Mouse (Mus musculus): Measurements from ENCODE around the gene Evi2b.
A peak's percentile ranks its signal among the peaks of the same experiment; 100 is the strongest.

Gene Evi2b

DNA sequence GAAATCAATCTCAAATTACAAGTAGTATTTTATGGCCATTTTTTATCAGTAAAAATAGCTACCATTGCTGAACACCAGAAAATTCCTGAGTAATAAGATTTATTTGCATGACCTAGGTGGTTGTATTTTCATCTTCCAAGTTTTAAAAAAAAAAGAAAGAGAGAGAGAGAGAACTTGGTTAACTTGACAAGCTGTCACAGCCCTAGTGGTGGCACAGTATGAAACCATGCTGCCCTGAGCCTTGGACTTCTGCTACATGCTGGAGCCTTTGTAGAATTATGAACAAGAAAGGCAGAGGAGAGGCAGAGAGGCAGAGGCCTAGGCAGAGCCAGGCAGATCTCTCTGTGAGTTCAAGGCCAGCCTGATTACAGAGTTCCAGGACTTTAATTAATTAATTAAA lies 1.6 kb downstream of the Evi2b start:
- no peak for DNase-seq (ENCODE audit: low spot score)

DNA sequence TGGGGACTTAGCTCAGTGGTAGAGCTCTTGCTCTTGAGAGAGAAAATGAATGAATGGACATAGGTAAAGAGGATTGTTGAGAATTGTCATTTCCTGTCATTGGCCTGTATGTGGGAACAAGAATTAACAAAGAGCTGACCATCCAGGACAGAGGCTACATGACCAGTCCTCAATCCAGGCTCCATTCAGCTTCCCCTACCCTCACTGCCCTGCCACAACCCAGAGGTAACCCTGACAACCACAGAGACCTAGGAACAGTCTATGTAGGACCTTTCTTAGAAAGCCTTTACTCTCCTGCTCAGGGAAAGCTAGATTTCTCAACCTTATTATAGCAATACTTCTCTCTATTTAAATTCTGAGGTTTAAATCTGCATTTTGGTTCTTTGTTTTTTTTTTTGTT lies 2.8 kb downstream of the Evi2b start:
- DNase-seq (ENCODE audit: low spot score), result no peak

DNA sequence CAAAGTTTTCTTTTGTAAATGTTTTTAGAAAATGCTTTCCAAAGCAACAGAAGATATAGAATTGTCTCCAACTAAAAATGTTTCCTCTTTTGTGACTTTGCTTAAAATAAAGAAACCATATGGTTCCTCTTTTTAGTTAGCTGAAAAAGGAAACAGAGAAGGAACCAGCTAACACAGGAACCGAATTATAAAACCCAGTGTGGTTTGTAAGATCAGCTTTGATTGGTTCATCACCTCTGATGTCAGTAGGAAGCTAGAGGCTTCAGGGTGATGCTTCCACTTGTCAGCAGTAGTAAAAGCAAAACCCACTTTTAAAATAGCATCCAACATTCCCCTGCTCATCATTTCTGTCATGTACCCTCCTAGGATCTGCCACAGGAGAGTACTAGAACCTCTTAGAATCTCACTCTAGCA lies 3.7 kb downstream of the Evi2b start:
- DNase-seq (ENCODE audit: low spot score), result peak; percentile 8

DNA sequence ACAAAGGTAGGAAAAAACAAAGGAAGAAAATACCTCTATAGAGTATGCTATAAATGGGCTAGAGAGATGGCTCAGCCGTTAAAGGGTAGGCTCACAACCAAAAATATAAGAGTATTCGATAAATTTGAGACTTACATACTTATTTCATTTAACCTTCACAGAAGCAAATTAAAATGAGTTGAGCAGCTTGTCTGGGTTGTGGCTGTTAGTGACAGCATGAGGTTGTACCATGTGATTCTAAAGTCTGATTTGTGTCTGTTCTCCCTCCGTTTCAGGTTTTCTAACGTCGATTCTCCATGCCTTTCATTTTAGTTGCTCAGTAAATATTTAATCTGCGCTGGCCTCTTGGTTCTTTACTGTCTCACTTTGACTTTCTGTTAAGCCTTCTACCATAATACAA lies 4.3 kb downstream of the Evi2b start:
- DNase-seq (ENCODE audit: low spot score), result no peak

DNA sequence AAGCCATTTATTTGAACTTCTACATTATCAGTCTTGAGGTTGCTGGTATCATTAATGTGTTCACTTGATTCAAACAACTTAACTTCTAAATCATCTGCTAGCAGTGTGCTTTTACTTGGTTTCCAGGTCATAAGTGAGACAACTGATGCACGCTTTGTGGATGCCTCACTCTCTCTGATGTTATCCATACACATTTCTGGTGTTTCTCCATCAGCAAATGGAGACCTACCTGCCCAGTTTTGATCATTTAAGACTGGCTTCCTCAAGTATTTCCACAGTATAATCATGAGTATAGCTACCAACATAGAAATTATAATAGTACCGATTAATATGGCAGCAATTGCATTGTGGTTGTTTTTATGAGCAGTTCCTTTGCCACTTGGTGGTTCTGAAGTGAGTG lies 7.8 kb downstream of the Evi2b start:
- no peak for DNase-seq (ENCODE audit: low spot score)

DNA sequence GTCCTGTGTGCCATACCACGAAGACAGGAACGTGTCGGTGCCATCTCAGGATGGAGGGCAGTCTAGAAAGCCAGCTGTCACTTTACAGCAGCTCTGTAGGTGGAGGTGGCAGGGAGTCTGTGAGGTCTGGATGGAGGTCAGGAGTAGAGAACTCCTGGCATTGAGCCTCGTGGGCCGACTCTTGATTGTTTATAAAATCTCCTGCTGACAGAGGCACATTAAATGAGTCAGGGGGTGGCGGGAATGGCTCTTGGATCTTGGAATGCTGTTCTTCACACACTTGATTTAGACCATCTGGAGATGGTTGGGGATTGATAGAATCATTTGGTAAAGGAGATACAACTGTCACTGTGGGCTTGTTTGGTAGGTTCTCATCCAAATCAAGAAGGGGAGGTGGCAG lies 8.2 kb downstream of the Evi2b start:
- DNase-seq (ENCODE audit: low spot score), result no peak

DNA sequence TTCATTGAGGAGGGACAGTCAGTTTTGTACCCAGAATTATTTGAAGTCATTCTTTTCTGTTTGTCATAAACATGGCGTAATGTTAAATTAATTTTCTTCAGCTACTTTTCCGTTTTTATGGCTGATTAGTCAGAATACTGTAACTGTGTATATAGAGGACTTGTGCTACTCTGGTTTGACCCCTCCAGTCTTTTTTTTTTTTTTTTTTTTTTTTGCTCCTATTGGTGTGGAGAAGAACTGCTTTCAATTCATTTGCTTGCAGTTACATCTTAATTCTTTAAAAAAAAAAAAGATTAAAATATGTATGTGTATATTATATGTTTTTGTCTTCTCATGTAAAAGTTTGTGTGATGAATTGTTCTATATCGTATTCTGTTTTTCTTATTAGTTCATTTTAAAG lies 11.6 kb downstream of the Evi2b start:
- DNase-seq (ENCODE audit: low spot score), result no peak

DNA sequence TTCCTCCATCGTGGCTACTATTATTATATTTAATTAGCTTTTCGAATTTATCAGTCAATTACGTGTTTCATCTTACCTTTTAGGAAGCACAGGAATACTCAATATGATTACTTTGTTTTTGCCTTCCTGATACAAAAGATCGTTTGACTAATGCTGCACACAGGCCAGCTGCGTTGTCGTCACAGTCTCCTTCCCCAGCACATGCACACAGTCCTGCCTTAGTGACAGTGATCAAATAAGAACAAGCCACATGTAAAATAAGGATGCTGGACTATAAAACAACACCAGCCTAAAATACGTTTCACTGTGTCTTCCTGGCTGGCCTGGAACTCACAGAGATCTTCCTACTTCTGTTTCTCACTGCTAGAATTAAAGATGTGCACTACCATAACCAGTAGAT lies 19.1 kb downstream of the Evi2b start:
- DNase-seq (ENCODE audit: low spot score), result no peak

DNA sequence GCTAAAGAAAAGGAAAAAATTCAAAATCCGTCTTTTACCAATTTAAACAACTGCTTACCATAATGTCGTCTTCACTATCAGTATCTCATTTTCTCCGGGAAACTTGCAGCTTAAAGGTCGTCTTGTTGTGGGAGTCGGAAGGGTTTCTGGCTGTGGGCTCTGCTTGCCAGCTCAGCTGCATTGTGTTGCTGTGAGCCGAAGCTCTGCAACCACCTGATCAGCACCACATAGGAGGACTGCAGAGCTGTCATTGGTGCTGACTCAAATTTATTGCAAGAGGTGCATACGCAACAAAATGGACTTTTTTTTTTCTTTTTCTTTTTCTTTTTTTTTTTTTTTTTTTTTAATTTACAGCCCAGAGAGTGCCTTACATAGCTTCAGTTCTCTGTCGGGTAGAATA lies 19.7 kb downstream of the Evi2b start, which contains the start of gene Omg:
Gene Omg (minus strand): TSS at position 240 of the 400 bp plus-strand sequence.
- no peak for DNase-seq (ENCODE audit: low spot score)

DNA sequence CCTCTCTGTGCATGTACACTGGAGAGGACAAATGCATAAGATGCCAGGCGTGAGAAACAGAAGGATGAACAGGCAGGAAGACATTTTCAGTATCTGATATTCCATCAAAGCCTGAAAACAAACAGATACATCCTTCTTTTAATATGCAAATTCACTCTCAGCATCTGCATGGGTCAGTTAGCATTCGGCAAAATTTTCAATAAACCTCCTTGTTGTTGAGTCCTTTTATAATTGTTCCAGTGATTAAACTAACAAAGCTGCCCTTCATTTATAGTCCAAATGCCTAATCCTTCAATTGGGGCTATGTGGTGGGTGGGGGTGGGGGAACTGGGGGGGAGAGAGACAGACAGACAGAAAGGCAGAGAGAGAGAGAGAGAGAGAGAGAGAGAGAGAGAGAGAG lies 20.6 kb downstream of the Evi2b start:
- DNase-seq (ENCODE audit: low spot score), result no peak

DNA sequence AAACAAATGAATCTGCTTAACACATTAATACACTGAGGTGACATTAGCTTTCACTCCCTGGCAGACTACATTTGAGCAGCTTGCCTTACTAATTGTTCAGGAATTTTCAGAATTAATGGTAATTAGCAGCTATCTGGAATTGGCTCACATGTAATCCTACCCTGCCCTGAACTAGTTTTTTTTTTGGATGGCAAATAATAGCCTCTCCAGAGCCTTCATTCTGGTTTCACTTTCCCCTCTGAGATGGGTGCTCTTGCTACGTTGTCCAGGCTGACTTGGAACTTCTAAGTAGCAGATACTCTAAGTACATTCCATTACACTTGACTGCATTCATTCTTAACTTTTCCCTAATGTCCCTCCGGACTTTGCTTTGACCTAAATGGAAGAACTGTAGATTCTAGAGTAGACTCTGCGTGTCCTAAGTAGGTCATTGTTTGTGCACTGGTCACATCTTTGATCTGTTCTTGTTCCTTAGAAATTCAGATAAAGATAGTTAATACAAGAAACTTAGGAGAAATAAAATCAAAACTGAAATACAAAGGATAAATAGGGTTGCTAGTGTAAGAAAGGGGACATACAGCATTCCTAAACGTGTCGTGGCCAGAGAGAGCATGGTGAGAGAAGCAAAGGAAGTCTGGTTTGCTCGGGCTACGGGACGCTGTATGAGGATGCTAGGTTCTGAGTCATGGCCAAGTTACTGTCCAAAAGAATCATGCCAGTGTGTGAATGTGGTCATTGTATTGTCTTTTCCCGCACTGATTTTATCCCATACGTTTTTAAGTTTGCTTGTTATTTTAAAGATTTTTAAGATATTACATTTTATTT lies 28.4 kb downstream of the Evi2b start:
- DNase-seq (ENCODE audit: low spot score), result no peak

DNA sequence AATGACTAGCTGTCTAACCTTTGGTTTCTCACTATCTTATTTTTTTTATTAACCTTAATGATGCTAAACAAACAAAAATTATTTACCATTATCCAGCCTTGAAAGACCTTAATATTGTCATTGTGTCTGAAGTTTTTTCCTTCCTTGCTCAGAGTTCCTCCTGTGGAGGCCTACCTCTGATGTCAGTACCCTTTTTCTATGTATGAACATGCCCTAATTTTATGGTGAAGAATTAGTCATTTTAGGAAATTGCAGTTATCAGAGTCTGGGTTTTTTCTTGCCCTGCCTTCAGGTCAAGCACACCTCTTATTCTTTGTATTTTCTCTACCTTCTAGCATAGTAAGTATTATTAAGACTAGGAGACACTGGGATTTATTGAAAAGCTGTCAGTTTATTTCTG lies 38.8 kb downstream of the Evi2b start:
- no peak for DNase-seq (ENCODE audit: low spot score)

DNA sequence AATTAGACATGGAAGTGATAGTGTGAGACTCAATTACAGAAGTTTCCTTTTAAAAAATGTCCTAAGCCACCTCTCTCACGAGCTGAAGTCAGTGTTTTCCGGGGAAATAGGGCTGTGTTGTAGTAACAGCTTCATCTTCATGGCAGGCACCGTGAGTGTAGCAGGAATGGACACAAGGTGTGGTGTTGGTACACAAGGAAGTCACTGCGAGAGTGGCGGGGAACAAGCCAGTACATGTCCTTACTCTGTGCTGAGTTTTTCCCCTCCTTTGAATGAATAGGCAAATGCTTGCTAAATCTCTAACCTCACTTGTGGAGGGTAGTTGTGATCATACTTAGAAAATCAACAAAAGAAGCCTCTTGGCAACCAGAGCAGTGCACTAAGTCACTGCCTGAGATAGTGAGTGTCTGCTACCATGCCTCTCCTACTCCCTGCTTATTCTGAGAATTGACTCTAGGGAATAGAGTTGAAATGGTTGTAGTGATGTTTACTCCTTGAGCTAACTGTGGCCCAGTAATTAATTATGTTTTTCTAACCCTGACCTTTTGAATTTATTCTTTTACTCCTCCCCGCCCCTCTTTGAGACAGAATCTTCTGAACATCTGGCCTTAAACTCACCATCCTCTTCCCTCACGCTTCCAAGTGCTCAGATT lies 39.6 kb downstream of the Evi2b start:
- no peak for DNase-seq (ENCODE audit: low spot score)

DNA sequence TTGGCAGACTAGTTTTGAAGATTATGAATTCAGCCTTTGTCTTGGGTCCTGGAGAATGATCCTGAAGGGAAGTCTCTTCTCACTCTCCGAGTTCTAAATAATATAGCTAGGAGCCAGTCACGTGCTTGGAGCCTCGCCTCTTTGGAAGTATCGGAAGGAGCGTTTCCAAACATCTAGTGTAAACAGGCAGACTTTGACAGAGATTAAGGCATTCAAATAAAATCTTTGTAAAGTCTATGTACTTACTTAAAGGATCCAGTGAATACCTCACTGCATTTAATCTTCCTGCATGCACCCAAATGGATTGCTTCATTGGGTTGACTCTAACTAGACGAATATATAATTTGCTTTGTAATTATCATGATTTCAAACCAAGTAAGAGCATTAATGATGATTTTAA lies 40.2 kb downstream of the Evi2b start:
- DNase-seq (ENCODE audit: low spot score), result no peak

DNA sequence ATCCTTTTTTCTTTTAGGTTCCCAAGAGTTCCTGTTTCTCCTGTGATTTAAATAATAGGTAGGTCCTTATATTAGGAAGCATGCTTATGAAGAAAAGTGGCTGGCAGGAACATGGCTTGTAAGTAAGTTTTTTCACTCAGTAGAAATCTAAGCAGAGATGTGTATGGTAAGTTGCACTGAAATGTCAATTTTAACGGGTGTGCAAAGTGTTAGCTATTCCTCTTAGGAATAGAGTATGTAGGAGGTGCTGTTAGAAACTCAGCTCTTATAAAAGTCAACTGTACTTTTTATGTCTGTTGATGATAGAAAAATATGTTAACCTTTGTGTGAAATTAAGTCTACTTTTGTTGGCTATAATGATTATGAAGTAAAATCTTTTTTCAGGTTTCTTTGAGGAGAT lies 55.5 kb downstream of the Evi2b start:
- DNase-seq (ENCODE audit: low spot score), result no peak
